Mouse (Mus musculus) forebrain, postnatal 0 days (tissue): ENCODE results near the gene Sh3bp4. TPM values are rescaled to one million over a fixed set of nuclear protein-coding genes. Genes with fewer than 3 reads are reported as not detected.

Experiments used
- ATAC-seq: fragments of 200-750 bp; cut with Nextera tagmentation; 2 replicates; pipeline ENCODE4 v1.8.0; 2017; ENCODE audit warnings: mild to moderate bottlenecking, moderate library complexity
- DNase-seq: peaks from one replicate; pipeline ENCODE4 v3.0.0-alpha.2; 2015
- H3K27ac ChIP-seq: fragments of 300-500 bp; sonication (generic); 2 replicates; pipeline ENCODE4 v1.5.1; 2014; ENCODE audit warnings: low read depth, mild to moderate bottlenecking, antibody characterized with exemption, low read length, moderate library complexity, mixed read lengths
- H3K27me3 ChIP-seq: fragments of 300-500 bp; sonication (generic); 2 replicates; pipeline ENCODE4 v1.6.1; 2014; ENCODE audit warnings: mild to moderate bottlenecking, low read length, mixed read lengths; ENCODE audit not compliant: insufficient read depth
- H3K36me3 ChIP-seq: fragments of 300-500 bp; sonication (generic); 2 replicates; pipeline ENCODE4 v1.6.1; 2014; ENCODE audit warnings: mild to moderate bottlenecking, moderate library complexity; ENCODE audit not compliant: insufficient read depth
- H3K4me1 ChIP-seq: fragments of 300-500 bp; sonication (generic); 2 replicates; pipeline ENCODE4 v1.6.1; 2014; ENCODE audit warnings: antibody characterized with exemption; ENCODE audit not compliant: insufficient read depth
- H3K4me2 ChIP-seq: fragments of 300-500 bp; sonication (generic); 2 replicates; pipeline ENCODE4 v1.6.1; 2014; ENCODE audit warnings: low read depth, mild to moderate bottlenecking, moderate library complexity
- H3K4me3 ChIP-seq: fragments of 300-500 bp; sonication (generic); 2 replicates; pipeline ENCODE4 v1.5.1; 2014; ENCODE audit warnings: low read depth, low read length, mixed read lengths
- H3K9ac ChIP-seq: fragments of 300-500 bp; sonication (generic); 2 replicates; pipeline ENCODE4 v1.6.1; 2014; ENCODE audit warnings: mild to moderate bottlenecking
- H3K9me3 ChIP-seq: fragments of 300-500 bp; sonication (generic); 2 replicates; pipeline ENCODE4 v1.6.1; 2016; ENCODE audit warnings: low read length
- CTCF ChIP-seq: sonication (generic); IDR thresholded peaks from 2 replicates; pipeline ENCODE4 v1.5.1; 2016; ENCODE audit warnings: antibody characterized with exemption, control low read depth, low read depth
- WGBS: fragments of 180-500 bp; shearing (Covaris S2); extraction: QIAGEN DNeasy Blood & Tissue Kit; methylation state at CpG from one replicate; pipeline ENCODE4 v1.1.7; 2014; 5-methylcytosine and 5-hydroxymethylcytosine counted together
- polyA plus RNA-seq: library from polyadenylated mRNA; unstranded; fragments of >200 nt; fragmentation: Nextera tagmentation; extraction: Ambion mirVana; gene quantifications from 2 replicates; pipeline ENCODE4 v1.2.1, GENCODE M21; 2015
- total RNA-seq: library from RNA; depleted of rRNA; stranded (reverse); fragments of >200 nt; gene quantifications from 2 replicates; pipeline ENCODE4 v1.2.3, GENCODE M21; 2014

Gene Sh3bp4
- total and polyA plus RNA-seq, 2 experiments from 2014 or later: 18.9 to 29.0 TPM

DNA sequence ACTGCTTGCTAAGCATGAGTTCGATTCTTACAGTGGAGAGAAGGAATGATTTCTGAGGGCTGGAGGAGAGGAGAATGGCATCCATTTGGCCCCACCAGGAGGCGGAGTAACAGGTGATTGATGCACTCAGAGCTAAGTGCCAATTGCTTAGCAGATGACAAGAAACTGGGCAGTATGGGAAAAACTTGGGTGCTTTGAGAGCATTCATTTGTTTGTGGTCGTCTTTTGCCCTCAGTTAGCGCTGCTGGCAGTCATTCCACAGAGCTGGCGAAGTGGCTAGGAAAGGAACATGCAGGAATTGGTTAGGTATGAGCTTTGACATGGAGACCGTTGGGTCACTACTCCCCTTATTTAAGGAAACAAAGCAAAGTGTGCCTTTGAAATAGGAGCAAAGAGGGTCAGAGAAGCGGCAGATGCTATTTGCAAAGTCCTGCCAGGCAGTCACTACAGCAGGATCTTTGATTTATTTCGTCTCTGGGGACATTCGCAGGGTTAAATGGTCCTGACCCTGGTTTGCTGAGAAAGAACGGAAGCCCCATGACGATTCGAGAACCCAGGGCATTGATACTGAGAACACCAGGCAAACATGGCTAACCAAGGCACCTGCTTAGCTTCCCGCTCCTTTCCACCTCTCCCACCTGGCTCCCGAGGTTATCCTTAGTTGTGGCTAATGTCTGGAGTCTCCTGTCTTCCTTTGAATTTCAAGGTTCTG is 12.1 kb downstream of the Sh3bp4 start:
- TF ChIP-seq CTCF: no peak
- H3K9me3 ChIP-seq: no peaks in the 10 kb centered on the region
- H3K4me1 ChIP-seq: no peaks in the 10 kb centered on the region
- H3K9ac ChIP-seq: no peak overlapping the region
- no peak overlapping the region for H3K4me2 ChIP-seq
- H3K36me3 ChIP-seq: no peaks in the 10 kb centered on the region
- no peak overlapping the region for H3K27ac ChIP-seq
- no peaks in the 10 kb centered on the region for H3K27me3 ChIP-seq
- ATAC-seq (no peak), DNase-seq (no peak)
- H3K4me3 ChIP-seq: no peak overlapping the region
- 63% methylated on average over 14 of the region's 14 CpGs for WGBS

DNA sequence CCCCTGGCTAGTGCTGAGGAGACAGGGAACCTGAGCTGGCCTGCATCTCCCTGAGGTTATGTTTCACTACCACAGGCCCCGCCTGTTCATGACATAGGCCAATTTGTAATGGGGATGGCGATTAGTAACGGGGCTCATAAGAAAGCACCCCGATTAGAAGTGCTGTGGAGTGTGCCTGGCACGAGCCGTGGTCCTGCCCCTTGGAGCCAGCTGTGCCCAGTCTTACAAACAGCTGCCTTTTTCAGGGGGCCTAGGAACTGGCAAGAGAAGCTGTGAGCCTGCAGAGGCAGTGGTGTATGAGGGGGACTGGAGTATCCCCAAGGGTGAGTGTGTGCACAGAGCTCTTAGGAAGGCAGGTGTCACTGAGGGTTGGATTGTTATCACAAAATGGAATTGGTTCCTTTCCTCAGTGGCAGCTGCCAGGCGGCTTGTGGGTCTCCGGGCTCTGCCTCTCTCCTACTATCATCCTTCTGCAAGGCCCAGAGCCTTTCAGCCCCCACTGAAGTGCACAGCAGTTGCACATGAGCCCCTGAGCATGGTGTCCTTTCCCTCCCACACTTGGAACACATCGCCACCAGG is 16.4 kb downstream of the Sh3bp4 start:
- no peak overlapping the region for H3K4me2 ChIP-seq
- no peak overlapping the region for H3K27ac ChIP-seq
- H3K27me3 ChIP-seq: no peaks in the 10 kb centered on the region
- H3K4me3 ChIP-seq: no peak overlapping the region
- H3K9me3 ChIP-seq: no peaks in the 10 kb centered on the region
- TF ChIP-seq CTCF: no peak
- H3K9ac ChIP-seq: no peak overlapping the region
- peak; percentile 58; the same call in 1 of the 2 replicates for ATAC-seq
- H3K4me1 ChIP-seq: no peaks in the 10 kb centered on the region
- DNase-seq: no peak
- 59% methylated on average over 9 of the region's 9 CpGs for WGBS
- no peaks in the 10 kb centered on the region for H3K36me3 ChIP-seq

DNA sequence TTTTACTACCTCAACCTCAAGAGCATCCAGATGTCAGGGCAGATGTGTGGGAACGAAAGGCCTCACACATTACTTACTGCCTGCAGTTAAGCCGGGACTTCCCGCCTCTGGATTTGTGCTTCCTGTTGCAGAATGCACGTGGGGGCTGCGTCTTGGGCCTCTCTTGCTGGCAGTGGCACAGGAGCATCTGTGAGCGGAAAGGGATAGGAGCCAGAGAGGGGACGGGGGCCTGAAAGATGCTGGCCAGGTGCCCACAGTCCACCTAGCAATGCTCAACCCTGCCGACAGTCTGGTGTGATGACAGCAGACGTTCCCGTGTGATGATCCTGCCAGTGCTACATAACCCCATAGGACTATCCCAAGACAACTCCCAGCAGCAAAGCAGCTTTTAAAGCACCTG is 17.9 kb downstream of the Sh3bp4 start:
- no peak overlapping the region for H3K4me2 ChIP-seq
- 37% methylated on average over 10 of the region's 10 CpGs for WGBS
- peaks cover 4% of the 10 kb centered on the region for H3K4me1 ChIP-seq
- DNase-seq (no peak), ATAC-seq (no peak)
- no peaks in the 10 kb centered on the region for H3K9me3 ChIP-seq
- no peaks in the 10 kb centered on the region for H3K27me3 ChIP-seq
- TF ChIP-seq CTCF: no peak
- H3K4me3 ChIP-seq: no peak overlapping the region
- H3K36me3 ChIP-seq: no peaks in the 10 kb centered on the region
- no peak overlapping the region for H3K9ac ChIP-seq
- no peak overlapping the region for H3K27ac ChIP-seq

DNA sequence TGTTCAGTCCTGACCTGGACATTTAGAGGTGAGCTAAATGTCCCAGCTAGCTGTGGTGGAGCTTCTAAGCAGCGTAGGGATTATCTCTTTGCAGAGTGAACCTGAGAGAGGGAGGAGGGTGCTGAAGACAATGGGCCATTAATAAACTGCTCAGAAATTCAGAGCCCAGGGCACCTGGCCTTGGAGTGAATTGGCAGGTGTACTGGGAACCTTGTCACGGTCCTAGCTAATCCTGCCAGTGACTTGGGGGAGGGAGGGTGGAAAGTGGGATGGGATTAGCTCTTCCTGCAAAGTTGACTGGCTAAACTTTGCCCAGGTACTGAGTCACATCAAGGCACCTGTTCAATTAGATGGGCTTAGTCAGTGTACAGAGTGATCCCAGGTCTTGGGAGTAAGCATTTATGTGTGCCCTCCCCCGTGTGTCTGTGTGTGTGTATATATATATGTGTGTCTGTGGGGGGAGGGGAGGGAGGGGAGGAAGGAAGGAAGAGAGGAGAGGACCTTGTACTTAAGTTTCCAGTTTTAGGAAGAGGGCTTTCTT is 18.6 kb downstream of the Sh3bp4 start:
- Histone ChIP-seq H3K9me3 (no peaks in the 10 kb centered on the region), H3K4me3 (no peak overlapping the region), H3K27me3 (no peaks in the 10 kb centered on the region), H3K27ac (no peak overlapping the region), H3K4me2 (no peak overlapping the region), H3K4me1 (peaks cover 11% of the 10 kb centered on the region), H3K36me3 (no peaks in the 10 kb centered on the region), H3K9ac (no peak overlapping the region)
- no peak for ATAC-seq
- no peak for DNase-seq
- TF ChIP-seq CTCF: no peak
- WGBS: 51% methylated on average over 3 of the region's 3 CpGs

DNA sequence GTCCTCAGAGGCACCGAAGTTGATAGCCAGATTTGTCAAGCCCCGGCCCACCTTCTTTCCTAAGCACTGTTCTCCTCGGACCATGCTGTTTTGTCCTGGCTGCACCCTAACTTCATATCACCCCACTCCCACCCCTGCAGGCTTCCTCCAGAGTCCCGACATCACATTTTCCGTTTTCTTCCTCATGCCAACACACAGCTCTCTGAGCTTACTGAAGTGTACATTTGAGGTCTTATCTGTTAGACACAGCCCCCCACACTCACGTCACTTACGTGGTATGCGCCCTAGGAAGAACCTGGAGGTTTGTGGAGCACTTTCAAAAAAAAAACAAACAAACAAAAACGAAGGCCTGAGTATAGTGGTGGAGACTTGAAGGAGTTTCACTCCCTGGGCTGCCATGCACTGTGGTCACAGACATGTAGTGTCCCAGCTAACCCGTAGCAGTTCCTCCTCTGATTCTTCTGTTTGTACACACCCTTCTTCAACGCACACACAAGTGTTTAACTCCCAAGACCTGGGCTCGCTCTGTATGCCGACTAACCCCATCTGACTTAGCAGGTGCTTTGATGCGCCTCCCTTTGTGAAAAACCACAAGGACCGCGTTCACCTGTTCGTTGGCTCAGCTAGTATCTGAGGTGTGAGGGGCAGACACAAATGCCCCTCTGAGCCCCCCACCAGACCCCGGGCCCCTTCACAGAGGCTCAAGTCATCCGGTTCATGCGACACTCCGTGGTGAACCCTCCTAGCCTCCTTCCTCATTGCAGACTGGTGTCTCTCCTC is 19.8 kb downstream of the Sh3bp4 start:
- peaks cover 13% of the 10 kb centered on the region for H3K4me1 ChIP-seq
- 80% methylated on average over 21 of the region's 21 CpGs for WGBS
- no peak for TF ChIP-seq CTCF

DNA sequence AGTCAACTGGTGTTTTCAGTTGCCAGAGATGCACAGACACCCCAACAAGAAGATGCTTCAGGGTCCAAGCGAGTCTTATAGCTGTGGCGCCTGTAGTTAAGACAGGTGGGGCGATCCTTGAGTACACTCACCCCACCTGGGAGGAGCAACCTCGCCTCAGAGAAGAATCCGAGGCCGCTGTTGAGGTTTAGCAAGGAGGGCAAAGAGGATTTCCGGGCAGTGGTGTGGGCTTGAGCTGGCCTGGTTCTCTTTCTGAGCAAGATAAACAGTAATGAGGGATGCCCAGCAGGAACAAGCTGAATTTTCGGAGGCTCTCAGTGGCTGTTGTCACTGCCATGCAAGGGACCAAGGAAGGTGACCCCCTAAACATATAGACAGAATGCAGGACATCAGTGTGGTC is 20.5 kb downstream of the Sh3bp4 start:
- DNase-seq (no peak), ATAC-seq (no peak)
- WGBS: 81% methylated on average over 8 of the region's 8 CpGs
- H3K4me3 ChIP-seq: no peak overlapping the region
- no peaks in the 10 kb centered on the region for H3K9me3 ChIP-seq
- no peaks in the 10 kb centered on the region for H3K36me3 ChIP-seq
- H3K9ac ChIP-seq: no peak overlapping the region
- H3K4me2 ChIP-seq: no peak overlapping the region
- no peaks in the 10 kb centered on the region for H3K27me3 ChIP-seq
- no peak for TF ChIP-seq CTCF
- no peak overlapping the region for H3K27ac ChIP-seq
- peaks cover 19% of the 10 kb centered on the region for H3K4me1 ChIP-seq

More for the DNA sequence above, 19.8 kb downstream of the Sh3bp4 start:
- no peaks in the 10 kb centered on the region for H3K9me3 ChIP-seq
- no peak overlapping the region for H3K9ac ChIP-seq
- H3K27me3 ChIP-seq: no peaks in the 10 kb centered on the region
- no peak overlapping the region for H3K27ac ChIP-seq
- H3K36me3 ChIP-seq: no peaks in the 10 kb centered on the region
- H3K4me3 ChIP-seq: no peak overlapping the region
- DNase-seq (no peak), ATAC-seq (no peak)
- H3K4me2 ChIP-seq: no peak overlapping the region
